Mouse (Mus musculus): ENCODE measurements around the gene Setd1b. TPM values are rescaled to one million over a fixed set of nuclear protein-coding genes. Genes with fewer than 3 reads are reported as not detected.
"Not testable (repeated sequence)": the region's sequence is repeated elsewhere in the genome, so short reads cannot be mapped to it uniquely, and the experiment has no call there.

Setd1b gene
- total RNA-seq, 2 experiments from 2014 or later = 11.0 to 17.1 TPM

DNA sequence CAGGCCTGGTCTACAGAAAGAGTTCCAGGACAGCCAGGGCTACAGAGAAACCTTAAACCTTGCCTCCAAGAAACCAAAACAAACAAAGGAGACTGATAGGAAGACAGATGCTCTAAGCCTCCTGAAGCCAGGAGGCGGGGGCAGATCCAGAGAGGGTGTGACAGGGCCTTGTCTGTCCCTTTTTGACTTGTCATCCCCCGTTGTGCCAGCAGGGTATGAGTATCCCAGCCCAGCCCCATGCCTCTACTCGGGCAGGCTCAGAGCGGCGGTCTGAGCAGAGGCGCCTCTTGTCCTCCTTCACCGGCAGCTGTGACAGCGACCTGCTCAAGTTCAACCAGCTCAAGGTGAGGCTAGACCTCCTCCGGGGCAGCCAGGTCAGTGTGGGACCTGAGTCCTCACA lies 20.9 kb downstream of the Setd1b start:
- DNase-seq = no peak

DNA sequence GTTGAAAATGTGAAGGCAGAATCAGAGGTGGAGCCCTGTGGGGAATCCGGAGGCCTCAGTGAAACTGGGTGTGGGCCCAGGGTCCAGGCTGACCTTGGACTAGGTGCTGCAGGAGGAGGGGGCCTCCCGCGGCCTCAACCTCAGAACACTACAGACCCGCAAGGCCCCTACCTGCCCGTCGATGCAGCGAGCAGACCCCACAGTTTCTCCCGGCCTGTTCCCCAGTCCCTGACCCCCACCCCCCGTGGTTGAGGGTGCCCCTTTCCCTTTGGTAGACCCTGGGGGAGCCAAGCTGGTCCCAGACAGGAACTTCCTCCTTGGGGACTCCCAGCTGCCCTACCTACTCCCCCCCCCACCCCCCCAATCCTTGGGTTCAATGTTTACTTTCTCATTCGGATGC lies 24.4 kb downstream of the Setd1b start:
- no peak for DNase-seq

DNA sequence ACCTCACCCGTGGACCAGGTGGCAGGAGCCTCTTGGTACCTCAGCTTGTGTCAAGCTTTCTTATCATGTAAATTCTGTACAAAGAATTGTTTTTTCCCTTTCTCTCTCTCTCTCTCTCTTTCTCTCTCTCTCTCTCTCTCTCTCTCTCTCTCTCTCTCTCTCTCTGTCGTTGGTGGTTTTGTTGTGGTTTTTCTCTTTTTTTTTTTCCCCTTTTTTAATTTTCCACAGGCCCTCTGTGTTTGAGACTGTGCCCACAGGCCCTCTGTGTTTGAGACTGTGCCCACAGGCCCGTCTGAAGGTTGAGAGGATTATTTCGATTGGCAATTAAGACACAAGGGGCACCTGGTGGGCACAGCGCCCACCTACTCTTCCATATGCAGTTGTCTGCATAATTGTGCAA lies 25.6 kb downstream of the Setd1b start:
- no peak for DNase-seq

DNA sequence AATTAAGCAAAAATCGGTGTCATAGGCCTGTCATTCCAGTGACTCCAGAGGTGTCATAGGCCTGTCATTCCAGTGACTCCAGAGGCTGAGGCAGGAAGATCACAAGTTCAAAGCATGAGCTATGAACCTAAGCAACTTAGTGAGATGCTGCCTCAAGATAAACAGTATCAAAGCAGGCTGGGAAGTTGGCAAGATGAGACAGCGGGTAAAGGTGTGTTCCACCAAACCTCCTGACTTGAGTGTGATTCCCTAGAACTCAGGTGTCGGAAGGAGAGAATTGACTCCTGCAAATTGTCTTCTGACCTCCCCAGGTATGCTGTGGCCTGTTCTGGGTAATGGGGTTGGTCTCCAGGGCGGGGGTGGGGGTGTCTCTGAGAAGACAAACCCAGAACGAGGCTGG lies 27.3 kb downstream of the Setd1b start, which contains the start of gene Psmd9:
Gene Psmd9, plus strand, starts transcription at position 130 of the 400 bp plus-strand sequence.
- no peak for DNase-seq

DNA sequence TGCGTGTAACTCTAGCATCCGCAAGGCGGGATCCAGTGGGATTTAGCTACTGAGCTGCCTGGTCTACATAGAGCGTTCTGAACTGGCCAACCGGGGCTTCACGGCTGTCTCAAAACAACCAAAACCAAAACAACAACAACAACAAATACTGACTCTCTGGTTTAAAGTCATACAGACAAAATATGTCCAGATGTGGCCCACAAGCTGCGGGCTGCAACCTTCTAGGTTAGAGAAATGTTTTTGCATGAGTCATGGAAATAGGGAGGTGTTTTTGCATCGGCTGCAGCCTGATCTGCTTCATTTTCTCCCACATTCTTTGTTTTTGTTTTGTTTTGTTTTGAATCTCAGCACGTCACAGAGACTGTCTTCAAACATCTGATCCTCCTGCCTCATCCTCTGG lies 28.4 kb downstream of the Setd1b start:
- no peak for DNase-seq

DNA sequence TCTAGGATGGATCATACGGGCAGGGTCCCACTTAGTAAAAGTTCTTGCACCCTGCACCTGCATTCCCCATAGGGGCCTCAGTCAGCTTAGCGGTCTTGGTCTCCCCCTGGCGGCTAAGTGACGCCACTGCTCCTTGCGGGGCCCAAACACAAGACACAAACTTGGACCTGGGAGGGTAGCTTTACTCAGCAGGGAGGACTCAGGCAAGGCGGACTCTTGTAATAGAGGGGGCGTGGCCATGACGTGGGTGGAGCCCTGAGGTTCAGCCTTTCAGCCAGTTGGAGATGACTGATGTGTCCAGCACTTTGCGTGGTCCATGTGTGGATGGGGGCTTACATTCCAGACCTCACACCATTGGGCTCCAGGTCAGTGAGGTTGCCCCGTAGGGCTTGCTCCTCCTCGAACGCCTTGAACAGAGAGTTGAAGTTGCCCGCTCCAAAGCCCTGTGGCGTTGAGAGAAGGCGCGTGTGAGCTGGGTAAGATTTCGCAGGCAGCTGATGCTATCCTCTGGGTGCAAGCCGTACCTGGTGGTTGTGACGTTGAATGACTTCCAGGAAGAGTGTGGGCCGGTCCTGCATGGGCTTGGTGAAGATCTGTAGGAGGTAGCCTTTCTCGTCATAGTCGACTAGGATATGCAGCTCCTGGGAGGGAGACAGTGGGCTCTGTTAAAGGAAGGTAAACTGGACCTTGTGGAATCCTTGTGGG lies 29.8 kb downstream of the Setd1b start:
- DNase-seq = peak; percentile 87

DNA sequence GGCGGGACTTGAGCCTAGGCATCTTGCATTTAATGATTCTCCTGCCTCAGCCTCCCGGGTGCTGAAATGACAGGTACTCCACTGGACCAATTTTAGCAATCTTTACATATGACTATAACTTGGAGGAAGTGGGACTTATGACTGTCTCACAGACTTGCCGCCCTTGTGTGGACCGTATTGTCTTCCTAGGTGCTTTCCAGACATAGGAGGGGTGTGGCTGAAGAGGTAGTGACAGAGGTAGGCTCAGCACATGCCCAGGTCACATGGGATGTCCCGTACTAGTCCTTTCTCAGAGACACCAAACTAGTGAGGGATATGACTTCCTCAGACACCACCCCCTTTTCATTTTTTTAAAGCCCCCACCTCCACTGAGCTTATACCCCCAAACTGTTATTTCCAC lies 36.8 kb downstream of the Setd1b start:
- DNase-seq = no peak

DNA sequence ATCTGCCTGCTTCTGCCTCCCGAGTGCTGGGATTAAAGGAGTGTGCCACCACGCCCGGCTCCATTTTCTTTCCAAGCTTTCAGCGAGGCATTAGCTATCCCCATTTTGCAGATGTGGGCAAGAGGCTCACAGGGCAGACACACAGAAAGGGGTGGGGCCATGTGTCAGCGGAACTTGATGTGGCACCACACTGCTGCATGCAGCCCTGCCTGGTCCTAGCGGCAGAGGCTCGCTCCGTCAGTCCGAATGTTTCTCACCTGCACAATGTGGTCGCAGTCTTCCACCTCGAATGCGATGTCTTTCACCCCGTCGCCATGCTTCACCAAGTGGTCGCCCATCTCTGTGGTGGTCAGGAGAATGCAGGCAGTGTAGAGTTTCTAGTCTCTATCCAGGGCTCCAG lies 38.4 kb downstream of the Setd1b start:
- DNase-seq = no peak

DNA sequence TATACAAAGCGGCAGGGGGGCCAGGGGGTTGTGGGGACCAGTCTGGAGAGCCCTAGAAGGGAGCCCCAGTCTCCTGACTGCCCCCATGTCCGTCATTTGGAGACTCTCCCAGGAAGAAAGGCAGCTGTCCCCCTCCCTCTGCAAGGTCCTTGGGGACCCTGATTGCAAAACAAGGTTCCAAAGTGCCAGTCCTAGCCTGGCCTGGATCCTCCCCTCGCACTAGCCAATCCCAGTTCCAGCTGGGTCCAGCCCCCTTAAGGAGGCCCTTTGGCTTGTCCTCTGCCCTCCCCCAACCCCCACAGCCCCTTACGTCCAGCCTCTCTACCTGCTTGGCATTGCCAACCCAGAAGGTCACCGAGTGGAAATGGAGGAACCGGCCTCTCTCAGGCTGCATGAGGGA lies 39.5 kb downstream of the Setd1b start:
- no peak for DNase-seq

DNA sequence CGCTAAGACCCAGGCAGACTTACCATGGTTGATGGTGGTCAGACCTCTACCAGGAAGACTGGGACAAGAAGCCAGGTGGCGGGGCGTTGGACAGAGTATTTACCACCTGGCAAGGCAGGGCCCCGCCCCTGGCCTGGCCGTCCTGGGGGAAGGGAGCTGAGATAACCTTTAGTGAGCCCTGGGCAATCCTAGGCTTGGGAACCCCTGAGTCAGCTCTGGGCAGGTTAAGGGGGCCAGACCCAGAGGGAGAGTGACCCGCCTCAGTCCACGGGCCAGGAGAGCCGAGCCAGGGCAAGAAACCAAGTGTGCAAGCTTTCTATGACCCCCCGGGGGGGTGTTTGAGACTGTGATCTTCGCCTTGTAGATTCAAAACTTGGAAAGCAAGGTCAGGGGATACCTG lies 40.7 kb downstream of the Setd1b start, which contains the start of gene Hpd:
Gene Hpd, minus strand, starts transcription at position 77 of the 400 bp plus-strand sequence.
- DNase-seq = no peak

DNA sequence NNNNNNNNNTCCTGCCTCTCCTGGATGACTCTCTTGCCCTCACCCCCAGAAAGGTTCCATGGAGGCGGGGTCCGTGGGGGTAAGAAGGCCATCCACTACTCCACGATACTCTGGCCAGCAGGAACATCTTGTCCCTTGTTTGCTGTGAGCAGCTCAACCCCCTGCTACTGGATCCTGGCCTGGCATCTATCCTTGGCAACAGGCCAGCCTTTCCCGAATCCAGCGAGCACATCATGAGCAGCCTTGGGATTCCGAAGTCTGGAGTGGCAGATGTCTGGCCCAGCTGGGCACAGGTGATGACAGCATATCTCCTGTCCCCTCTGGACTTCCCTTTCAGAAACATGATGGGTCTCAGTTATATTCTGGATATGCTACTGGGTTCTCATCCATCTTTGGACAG lies 44.0 kb downstream of the Setd1b start:
- DNase-seq = no peak

DNA sequence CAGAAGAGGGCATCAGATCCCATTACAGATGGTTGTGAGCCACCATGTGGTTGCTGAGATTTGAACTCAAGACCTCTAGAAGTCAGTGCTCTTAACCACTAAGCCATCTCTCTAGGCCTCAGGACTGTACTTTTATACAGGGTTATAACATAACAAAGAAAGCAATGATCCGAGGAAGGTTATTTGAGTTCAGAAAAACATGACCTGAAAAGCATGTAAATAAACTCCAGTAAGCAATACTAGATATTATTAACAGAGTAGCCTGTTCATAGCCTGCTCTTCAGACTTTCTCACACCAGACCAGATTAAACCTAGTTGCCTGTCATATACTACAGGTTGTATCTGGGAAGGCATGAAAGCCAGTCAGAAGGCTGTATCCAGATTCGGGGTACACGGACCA lies 45.3 kb downstream of the Setd1b start:
- DNase-seq = no peak

DNA sequence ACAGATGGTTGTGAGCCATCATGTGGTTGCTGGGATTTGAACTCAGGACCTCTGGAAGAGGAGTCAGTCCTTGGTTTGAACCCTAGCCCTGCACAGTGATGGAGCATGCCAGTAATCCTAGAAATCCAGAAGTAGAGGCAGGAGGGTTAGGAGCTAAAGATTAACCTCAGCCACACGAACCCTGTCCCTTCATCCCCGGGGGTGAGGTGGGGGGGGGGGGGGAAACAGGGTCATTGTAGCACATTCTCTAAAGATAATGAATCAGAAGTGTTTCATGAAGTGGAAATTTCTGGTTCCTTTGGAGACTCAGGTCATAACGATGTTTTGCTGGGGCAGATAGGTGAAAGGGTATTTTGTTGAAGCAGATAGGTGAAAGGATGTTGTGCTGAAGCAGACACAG lies 48.9 kb downstream of the Setd1b start:
- no peak for DNase-seq

DNA sequence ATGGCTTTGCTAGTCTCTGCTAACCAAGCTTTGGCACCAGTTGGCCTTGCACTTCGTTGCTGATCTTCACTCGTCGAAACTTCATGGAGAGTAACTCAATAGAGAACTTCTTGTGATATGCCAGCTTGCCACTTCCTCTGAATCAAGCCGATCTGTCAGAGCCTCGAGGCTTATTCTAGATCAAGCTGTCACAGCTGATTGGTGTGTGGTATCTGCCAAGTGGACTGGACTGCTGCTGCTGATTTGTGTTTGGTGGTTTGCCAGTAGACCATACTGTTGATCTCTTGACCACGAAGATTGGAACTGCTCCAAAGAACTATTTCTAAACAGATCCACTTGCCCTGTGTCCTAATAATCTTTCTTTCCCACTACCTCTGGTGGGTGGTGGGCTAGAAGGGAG lies 49.4 kb downstream of the Setd1b start:
- no peak for DNase-seq

DNA sequence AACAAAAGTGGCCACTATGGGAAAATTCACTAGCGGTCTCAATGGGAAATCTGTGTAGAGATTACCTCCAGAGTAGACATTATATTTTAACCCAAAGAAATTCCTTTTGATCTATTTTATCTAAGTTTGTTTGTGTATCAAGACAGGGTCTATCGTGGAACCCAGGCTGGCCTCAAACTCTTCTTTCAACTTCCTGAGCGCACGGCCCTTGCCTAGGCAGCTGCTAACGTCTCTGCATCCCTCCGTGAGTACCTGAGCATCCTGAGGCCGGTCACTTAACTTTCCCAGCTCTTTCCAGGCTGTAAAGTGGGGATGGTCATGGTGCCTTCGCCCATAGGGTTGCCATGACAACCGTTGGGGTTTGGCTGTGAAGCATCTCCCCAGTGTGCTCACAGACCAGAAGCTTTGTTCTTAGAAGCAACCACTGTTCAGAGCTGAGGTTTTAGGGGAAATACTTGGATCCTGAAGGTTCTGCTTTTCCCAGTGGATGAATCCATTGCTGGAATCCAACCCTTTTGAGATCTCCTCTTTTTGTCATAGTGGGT lies 50.7 kb downstream of the Setd1b start:
- no peak for DNase-seq

DNA sequence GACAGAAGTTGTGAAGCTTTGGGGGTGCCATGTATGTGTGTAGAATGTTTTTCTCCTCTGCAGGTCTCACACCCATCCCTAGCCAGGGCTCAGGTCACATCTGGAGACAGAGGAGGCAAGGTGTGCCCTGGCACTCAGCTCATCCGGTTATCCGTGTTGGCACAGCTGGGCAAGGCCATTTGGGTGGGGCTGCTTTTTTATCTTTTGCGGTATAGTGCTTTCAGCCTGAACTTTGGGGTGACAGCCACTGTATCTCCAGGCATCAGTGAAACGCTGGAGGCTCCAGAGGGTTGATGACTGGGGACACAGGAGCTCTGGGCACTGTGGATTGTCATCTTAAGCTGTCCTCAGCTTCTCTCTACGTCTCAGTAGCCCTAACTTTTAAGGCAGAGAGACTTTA lies 51.4 kb downstream of the Setd1b start:
- no peak for DNase-seq

DNA sequence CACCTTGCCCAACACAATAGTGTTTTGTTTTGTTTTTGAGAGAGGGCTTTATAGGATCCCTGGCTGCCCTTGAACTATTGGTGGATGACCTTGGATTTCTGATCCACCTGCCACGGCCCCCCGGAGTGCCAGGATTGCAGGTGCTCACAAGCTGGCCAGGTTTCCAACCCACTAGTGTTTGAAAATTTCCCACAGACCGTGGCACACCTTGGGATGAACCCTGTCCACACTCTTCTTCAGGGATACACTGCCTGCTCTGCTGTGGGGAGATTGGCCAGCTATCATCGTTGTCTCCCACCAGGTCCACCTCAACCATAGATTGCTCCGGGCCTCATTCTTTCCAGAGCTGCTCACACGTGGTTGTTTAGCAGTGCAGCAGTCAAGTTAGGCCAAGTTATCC lies 52.9 kb downstream of the Setd1b start:
- DNase-seq = no peak

DNA sequence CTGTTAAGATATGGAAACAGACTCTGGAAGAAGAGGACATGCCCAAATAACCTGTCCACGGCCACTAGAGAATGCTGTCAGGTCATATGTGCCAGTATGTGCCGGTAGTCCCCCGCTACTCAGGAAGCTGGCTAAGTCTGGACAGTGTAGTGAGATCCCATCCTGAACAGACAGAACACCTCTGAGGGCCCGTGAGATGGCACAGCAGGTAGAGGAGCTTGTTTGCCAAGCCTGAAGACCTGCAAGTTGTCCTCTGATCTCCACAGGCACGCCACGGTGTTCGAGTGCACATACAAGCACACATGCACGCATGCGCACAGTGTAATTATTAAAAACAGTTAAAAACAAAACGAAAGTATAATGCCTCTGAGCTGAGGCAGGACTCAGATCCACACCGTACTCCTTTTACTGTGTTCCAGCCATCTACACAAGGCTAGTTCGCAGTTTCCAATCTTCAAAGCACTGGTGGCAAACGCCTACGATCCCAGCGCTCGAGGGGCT lies 53.6 kb downstream of the Setd1b start:
- DNase-seq = no peak

DNA sequence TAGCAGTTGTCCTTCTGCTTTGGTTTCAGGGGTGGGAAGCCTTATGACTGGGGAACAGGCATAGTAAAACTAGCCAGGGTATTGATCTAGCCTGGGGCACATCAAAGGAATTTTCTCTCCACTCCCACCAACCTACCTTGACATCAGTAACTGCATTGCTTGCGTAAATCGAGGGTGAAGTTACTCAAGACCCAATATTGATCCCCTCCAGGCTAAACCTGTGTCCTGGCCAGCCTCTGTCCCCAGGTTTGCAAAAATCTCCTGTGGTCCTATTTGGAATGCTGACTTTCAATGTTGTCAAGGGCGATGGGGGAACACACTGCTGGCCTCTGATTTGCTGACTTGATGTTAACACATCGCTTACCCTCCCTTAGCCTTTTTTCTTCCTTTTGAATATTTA lies 54.8 kb downstream of the Setd1b start:
- DNase-seq = no peak

DNA sequence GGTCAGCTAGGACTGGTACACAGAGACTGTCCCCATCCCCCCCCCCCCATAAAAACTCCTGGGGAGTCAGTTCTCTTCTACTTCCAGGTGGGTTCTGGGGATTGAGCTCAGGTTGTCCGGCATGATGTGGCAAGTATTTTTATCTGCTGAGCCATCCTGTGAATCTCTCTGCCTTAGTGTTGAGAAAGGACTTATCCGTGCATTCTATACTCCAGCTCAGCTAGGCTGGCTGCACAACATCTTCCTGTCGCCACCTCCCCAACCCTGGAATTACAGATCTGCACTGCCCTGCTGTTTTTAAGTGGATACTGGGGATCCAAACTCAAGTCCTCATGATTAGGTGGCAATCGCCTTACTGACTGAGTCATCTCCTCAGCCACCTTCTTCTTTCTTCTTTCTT lies 56.5 kb downstream of the Setd1b start:
- DNase-seq = no peak

DNA sequence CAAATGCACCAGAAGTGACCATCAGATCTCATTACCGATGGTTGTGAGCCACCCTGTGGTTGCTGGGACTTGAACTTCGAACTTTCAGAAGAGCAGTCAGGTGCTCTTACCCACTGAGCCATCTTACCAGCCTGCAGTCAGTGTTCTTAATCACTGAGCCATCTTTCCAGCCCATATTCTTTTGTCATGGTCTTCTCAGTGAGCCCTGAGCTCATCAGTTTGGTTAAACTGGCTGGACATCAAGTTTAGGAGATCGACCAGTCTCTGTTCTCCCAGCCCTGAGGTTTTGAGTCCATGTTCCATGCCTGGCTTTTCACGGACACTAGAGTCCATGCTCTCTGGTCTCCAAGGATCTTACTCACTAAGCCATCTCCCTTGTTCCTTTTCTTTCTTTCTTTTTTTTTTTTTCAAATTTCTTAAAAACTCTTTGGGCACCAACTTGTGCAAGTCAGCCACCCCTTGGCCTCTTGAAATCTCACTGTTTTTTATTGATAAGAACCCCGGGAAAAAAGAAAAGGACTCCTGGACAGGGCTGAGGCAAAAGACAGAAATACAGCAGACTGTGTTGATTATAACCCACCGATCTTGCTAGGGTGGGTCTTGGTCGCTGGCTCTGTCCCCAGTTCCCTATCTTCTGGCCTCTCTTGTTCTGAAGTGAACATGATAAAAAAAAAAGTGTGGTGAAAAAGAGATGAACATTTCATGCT lies 59.0 kb downstream of the Setd1b start:
- DNase-seq = not testable (repeated sequence)

DNA sequence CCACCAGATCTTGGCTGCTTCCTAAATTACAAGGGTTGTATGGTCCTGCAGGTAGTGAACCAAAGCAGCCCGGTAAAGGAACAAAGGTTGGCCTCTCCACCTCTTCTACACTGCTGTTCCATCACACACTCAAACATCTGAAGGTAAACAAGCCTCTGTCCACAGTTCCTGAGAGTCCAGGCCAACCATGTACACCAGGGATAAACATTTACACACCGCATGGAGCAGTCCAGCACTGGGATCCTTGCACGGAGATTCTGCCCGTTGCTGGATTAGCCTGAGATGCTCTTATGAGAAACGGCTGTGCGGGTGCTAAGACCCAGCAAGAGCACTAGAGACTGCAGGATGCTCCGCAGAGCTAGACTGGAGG lies 59.5 kb downstream of the Setd1b start:
- no peak for DNase-seq

DNA sequence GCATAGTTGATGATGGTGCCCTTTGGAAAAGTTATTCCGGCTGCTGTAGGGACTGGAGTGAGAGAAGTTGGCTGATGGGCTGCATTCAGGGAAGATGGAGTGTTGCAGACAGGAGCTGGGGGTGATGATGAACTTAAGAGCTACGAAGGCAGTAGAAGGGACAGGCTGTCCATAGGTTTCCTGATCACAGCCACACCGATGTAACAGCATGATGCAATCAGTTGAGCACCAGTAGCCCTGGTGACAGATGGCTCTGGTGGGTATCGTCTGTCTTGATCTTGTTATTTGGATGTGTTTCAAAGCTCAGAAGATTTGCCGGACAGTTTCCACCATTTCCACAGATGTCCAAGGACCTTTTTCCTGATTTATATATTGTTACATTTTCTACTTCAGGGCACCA lies 60.0 kb downstream of the Setd1b start:
- DNase-seq = no peak

DNA sequence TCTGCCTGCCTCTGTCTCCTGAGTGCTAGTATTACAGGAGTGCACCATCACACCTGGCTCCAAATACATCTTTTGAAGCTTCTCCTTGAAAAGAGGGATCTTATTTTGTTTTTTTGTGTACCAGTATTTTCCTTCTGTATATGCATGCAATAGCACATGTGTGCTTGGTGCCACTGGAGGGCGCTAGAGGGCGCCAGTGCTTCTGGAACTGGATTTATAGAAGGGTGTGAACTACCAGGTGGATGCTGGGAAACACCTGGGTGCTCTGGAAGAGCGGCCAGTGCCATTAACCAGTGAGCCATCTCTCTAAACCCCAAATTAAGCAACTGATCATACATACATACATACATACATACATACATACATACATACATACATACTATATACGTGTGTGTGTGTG lies 60.8 kb downstream of the Setd1b start:
- not testable (repeated sequence) for DNase-seq
